Mouse (Mus musculus) bone marrow, adult 2 months (tissue): Measurements from ENCODE around the gene Dctd.

ENCODE experiments used
- CTCF ChIP-seq: fragments of 200-500 bp; IDR thresholded peaks from 2 replicates; pipeline ENCODE4 v1.5.1; 2011; ENCODE audit warnings: low read length, control low read depth; ENCODE audit not compliant: control insufficient read depth, insufficient read depth
- POLR2A ChIP-seq: fragments of 200-500 bp; IDR thresholded peaks from 2 replicates; pipeline ENCODE4 v1.6.1; 2011; ENCODE audit warnings: low read depth, mild to moderate bottlenecking, control low read depth, low read length, borderline replicate concordance; ENCODE audit not compliant: control insufficient read depth

- TF ChIP-seq CTCF (no peak), POLR2A (no peak)
These were observed 79.0 kb downstream of the Dctd start for GRCm38 (mm10) chr8:48177876-48178275.
